Mouse (Mus musculus) stomach, postnatal 0 days (tissue): ENCODE data around the gene Hnmt.

Experiments
- CTCF ChIP-seq: IDR thresholded peaks from 2 replicates; pipeline ENCODE4 v1.5.1; 2016; ENCODE audit warnings: antibody characterized with exemption, low read depth, mild to moderate bottlenecking, moderate library complexity
- EP300 ChIP-seq: optimal IDR thresholded peaks from 2 replicates; pipeline ENCODE3; 2016; ENCODE audit warnings: antibody characterized with exemption

- TF ChIP-seq CTCF: no peak
- no peak for TF ChIP-seq EP300
Measured at GRCm38 (mm10) chr2:23983343-23983742, 65.9 kb downstream of the Hnmt start.
